Mouse (Mus musculus): ENCODE data around the gene Ubr1. TPM values are rescaled to one million over a fixed set of nuclear protein-coding genes. Genes with fewer than 3 reads are reported as not detected.
A peak's percentile ranks its signal among the peaks of the same experiment; 100 is the strongest.

Gene Ubr1
- polyA plus RNA-seq, 1 experiment from 2014 or later = 18.3 TPM

DNA sequence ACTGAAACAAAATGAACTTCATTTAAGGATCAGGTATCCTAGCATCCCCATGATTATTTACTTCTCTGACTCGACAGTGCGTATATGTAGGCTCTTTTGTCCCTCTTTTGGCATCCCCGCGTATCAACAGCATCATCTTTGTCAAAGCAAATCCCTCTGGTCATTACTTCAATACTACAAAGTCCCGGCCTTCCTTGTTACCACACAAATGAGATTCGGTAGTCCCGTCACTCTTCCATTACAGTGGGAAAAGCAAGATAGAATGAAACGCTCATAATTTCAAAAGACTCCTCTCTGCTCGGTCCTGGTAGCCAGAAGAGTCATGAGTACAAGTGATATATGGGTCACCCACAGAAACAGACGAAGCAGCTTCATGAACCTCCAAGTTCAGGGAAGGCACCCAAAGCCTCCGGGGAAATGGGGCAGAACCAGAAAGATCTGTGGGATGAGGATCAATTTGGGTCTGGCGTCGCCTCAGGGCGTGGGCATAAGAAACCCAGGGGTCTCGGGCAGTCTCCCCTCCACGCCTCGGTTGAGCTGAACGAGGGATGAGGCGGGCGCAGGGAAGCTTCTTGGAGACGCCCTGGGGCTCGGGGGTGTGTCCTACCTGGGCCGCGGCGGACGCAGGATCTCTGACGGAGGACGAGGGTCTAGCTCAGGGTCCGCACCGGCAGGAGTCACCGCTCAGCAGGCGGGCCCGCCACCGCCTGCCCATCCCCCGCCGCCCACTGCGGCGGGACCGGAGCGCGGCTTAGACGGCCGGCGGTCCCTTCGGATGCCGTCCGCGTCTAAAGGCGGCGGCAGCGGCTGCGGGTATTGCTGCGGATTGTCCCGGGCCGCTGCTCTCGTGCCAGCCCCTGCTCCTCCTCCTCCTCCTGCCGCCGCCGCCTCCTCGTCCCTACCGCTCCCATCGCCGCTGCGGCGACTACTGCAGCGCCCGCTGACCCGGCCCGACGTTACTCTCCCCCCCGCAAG lies 120.8 kb downstream of the Ubr1 start, which contains the start of gene Cdan1:
Gene Cdan1 (minus strand): TSS at position 680 of the 975 bp plus-strand sequence.
- H3K36me3 ChIP-seq = no peaks in the 10 kb centered on the region
- H3K4me3 ChIP-seq = peak within 1 kb of the TSS; percentile 90
- H3K4me2 ChIP-seq = peak within 1 kb of the TSS; percentile 87
- H3K4me1 ChIP-seq = peaks cover 28% of the 10 kb centered on the region
- H3K27me3 ChIP-seq (replicated peaks) = no peaks in the 10 kb centered on the region
- peak within 1 kb of the TSS; percentile 75 for H3K27ac ChIP-seq
- H3K9me3 ChIP-seq (replicated peaks) = no peaks in the 10 kb centered on the region
- H3K9ac ChIP-seq = peak within 1 kb of the TSS; percentile 82
- peak; percentile 70 for ATAC-seq
- 1% methylated on average over 71 of the region's 71 CpGs for WGBS (ENCODE audit: insufficient replicate concordance)

- H3K27me3 ChIP-seq (replicated peaks) = no peaks in the 10 kb centered on the region
- H3K4me3 ChIP-seq = no peak overlapping the region
- H3K4me2 ChIP-seq = no peak overlapping the region
- H3K27ac ChIP-seq = no peak overlapping the region
- H3K9ac ChIP-seq = no peak overlapping the region
- WGBS (ENCODE audit: insufficient replicate concordance) = 81% methylated on average over 1 of the region's 1 CpGs
- ATAC-seq = no peak
- H3K4me1 ChIP-seq = peaks cover 26% of the 10 kb centered on the region
- H3K36me3 ChIP-seq = no peaks in the 10 kb centered on the region
- no peaks in the 10 kb centered on the region for H3K9me3 ChIP-seq (replicated peaks)
These were observed 125.2 kb downstream of the Ubr1 start for GRCm38 (mm10) chr2:120845280-120845679.

- Histone ChIP-seq H3K4me2 (no peak overlapping the region), H3K4me3 (no peak overlapping the region), H3K9me3 (replicated peaks) (no peaks in the 10 kb centered on the region), H3K27ac (no peak overlapping the region), H3K9ac (no peak overlapping the region), H3K36me3 (no peaks in the 10 kb centered on the region), H3K27me3 (replicated peaks) (no peaks in the 10 kb centered on the region), H3K4me1 (peaks cover 17% of the 10 kb centered on the region)
- WGBS (ENCODE audit: insufficient replicate concordance) = 27% methylated on average over 4 of the region's 4 CpGs
- ATAC-seq = no peak
These were observed 126.5 kb downstream of the Ubr1 start for GRCm38 (mm10) chr2:120843990-120844389.

DNA sequence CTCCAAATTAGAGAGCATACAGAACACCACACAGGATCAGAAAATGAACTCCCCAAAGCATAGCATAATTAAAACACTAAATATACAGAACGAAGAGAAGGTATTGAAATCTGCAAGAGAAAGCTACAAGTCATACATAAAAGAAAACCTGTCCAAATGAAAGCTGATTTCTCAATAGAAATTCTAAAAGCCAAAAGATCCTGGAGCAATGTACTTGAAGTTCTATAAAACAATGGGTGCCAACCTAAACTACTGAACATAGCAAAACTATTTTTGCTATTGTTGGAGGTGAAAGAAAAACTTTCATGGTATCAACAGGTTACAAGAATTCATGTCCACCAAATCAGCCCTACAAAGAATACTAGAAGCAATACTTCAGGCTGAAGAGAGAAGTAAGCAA lies 129.3 kb downstream of the Ubr1 start:
- Histone ChIP-seq H3K27me3 (replicated peaks) (no peaks in the 10 kb centered on the region), H3K9me3 (replicated peaks) (no peaks in the 10 kb centered on the region), H3K4me2 (no peak overlapping the region), H3K36me3 (no peaks in the 10 kb centered on the region), H3K4me3 (no peak overlapping the region), H3K4me1 (peaks cover 16% of the 10 kb centered on the region), H3K27ac (no peak overlapping the region), H3K9ac (no peak overlapping the region)
- WGBS (ENCODE audit: insufficient replicate concordance) = 55% methylated on average over 1 of the region's 1 CpGs
- no peak for ATAC-seq

- Histone ChIP-seq H3K4me1 (no peaks in the 10 kb centered on the region), H3K9ac (no peak overlapping the region), H3K4me2 (no peak overlapping the region), H3K36me3 (no peaks in the 10 kb centered on the region; the same call in 1 of the 2 replicates), H3K4me3 (no peak overlapping the region), H3K27ac (no peak overlapping the region), H3K9me3 (replicated peaks) (no peaks in the 10 kb centered on the region), H3K27me3 (replicated peaks) (no peaks in the 10 kb centered on the region)
- WGBS (ENCODE audit: insufficient replicate concordance) = 78% methylated on average over 4 of the region's 4 CpGs
- no peak for ATAC-seq
These were observed 135.3 kb downstream of the Ubr1 start for GRCm38 (mm10) chr2:120835167-120835566.

GRCm38 (mm10) chr2:120826936-120827638 lies 143.4 kb downstream of the Ubr1 start:
- WGBS (ENCODE audit: insufficient replicate concordance) = 58% methylated on average over 1 of the region's 1 CpGs
- no peak for ATAC-seq

More at GRCm38 (mm10) chr2:120826936-120827638, 143.4 kb downstream of the Ubr1 start:
- Histone ChIP-seq H3K27me3 (replicated peaks) (no peaks in the 10 kb centered on the region), H3K27ac (no peak overlapping the region), H3K9me3 (replicated peaks) (no peaks in the 10 kb centered on the region), H3K36me3 (no peaks in the 10 kb centered on the region), H3K4me3 (no peak overlapping the region), H3K4me1 (peaks cover 5% of the 10 kb centered on the region; the same call in 1 of the 2 replicates), H3K4me2 (no peak overlapping the region), H3K9ac (no peak overlapping the region)

Small RNA genes lying within 50 kb of the gene (microRNA-seq; reads per million reads assigned to microRNA genes)
- gene Gm44325 = not detected

Other genes starting within 250 kb of the Ubr1 start
- 8.9 and 10.3 TPM in 2 replicates for gene Cdan1, start 120.6 kb downstream of the Ubr1 start, polyA plus RNA-seq (2016; fragmentation: Nextera tagmentation; extraction: Ambion mirVana)
- gene Ttbk2, start 120.1 kb downstream of the Ubr1 start, polyA plus RNA-seq (2016; fragmentation: Nextera tagmentation; extraction: Ambion mirVana) = 1.4 and 1.6 TPM in 2 replicates
- 2.1 and 3.6 TPM in 2 replicates for gene Tmem62, start 6.3 kb upstream of the Ubr1 start, polyA plus RNA-seq (2016; fragmentation: Nextera tagmentation; extraction: Ambion mirVana)
- 40.7 and 43.4 TPM in 2 replicates for gene Ccndbp1, start 37.7 kb upstream of the Ubr1 start, polyA plus RNA-seq (2016; fragmentation: Nextera tagmentation; extraction: Ambion mirVana)
- 171 and 179 TPM in 2 replicates for gene Epb42, start 66.4 kb upstream of the Ubr1 start, polyA plus RNA-seq (2016; fragmentation: Nextera tagmentation; extraction: Ambion mirVana)
- gene Tgm5, start 115.1 kb upstream of the Ubr1 start, polyA plus RNA-seq (2016; fragmentation: Nextera tagmentation; extraction: Ambion mirVana) = 0.05 and 0.07 TPM in 2 replicates
- gene Tgm7, start 139.1 kb upstream of the Ubr1 start, polyA plus RNA-seq (2016; fragmentation: Nextera tagmentation; extraction: Ambion mirVana) = not detected in 2 replicates
- gene Adal, start 169.7 kb upstream of the Ubr1 start, polyA plus RNA-seq (2016; fragmentation: Nextera tagmentation; extraction: Ambion mirVana) = 11.2 and 11.5 TPM in 2 replicates
- gene Lcmt2, start 169.9 kb upstream of the Ubr1 start, polyA plus RNA-seq (2016; fragmentation: Nextera tagmentation; extraction: Ambion mirVana) = 11.8 and 12.3 TPM in 2 replicates
- 37.2 and 37.8 TPM in 2 replicates for gene Tubgcp4, start 199.9 kb upstream of the Ubr1 start, polyA plus RNA-seq (2016; fragmentation: Nextera tagmentation; extraction: Ambion mirVana)
- 4.7 and 5.1 TPM in 2 replicates for gene Zscan29, start 200.4 kb upstream of the Ubr1 start, polyA plus RNA-seq (2016; fragmentation: Nextera tagmentation; extraction: Ambion mirVana)